Mouse (Mus musculus) gastrocnemius, adult 18-20 months (tissue): ENCODE results near the gene Ap2b1. TPM values are rescaled to one million over a fixed set of nuclear protein-coding genes. Genes with fewer than 3 reads are reported as not detected.
A peak's percentile ranks its signal among the peaks of the same experiment; 100 is the strongest.
"Not testable (repeated sequence)": the region's sequence is repeated elsewhere in the genome, so short reads cannot be mapped to it uniquely, and the experiment has no call there.

Experiments used
- DNase-seq: peaks from one replicate; pipeline ENCODE4 v3.0.0; 2021; ENCODE audit warnings: low spot score
- total RNA-seq, 2 experiments: library from RNA; stranded (reverse); gene quantifications; 2 replicates each; pipeline ENCODE4 v1.2.3; 2021

Gene Ap2b1
- total RNA-seq, 2 experiments from 2014 or later, result 34.6 to 35.0 TPM

GRCm38 (mm10) chr11:83299724-83300123, 900 bp downstream of the Ap2b1 start:
- no peak for DNase-seq

- no peak for DNase-seq
These were observed 2.6 kb downstream of the Ap2b1 start for GRCm38 (mm10) chr11:83301431-83301831.

- no peak for DNase-seq
These were observed 3.3 kb downstream of the Ap2b1 start for GRCm38 (mm10) chr11:83302124-83302523.

GRCm38 (mm10) chr11:83302526-83303251, 3.9 kb downstream of the Ap2b1 start, which contains the start of gene Pex12:
TSS of gene Pex12 (minus strand) at chr11:83302586.
- DNase-seq, result peak; percentile 94

- no peak for DNase-seq
These were observed 4.9 kb downstream of the Ap2b1 start for GRCm38 (mm10) chr11:83303751-83304150.

GRCm38 (mm10) chr11:83304485-83304884, 5.7 kb downstream of the Ap2b1 start:
- no peak for DNase-seq

- no peak for DNase-seq
These were observed 8.0 kb downstream of the Ap2b1 start for GRCm38 (mm10) chr11:83306700-83307253.

- DNase-seq, result no peak
These were observed 13.6 kb downstream of the Ap2b1 start for GRCm38 (mm10) chr11:83312471-83312870.

GRCm38 (mm10) chr11:83319048-83319447, 20.2 kb downstream of the Ap2b1 start:
- DNase-seq, result no peak

- not testable (repeated sequence) for DNase-seq
These were observed 27.9 kb downstream of the Ap2b1 start for GRCm38 (mm10) chr11:83326692-83327091.

GRCm38 (mm10) chr11:83327427-83327826, 28.6 kb downstream of the Ap2b1 start:
- peak; percentile 13 for DNase-seq

- DNase-seq, result no peak
These were observed 37.0 kb downstream of the Ap2b1 start for GRCm38 (mm10) chr11:83335826-83336225.

- no peak for DNase-seq
These were observed 40.9 kb downstream of the Ap2b1 start for GRCm38 (mm10) chr11:83339705-83340104.

GRCm38 (mm10) chr11:83341716-83342245, 43.0 kb downstream of the Ap2b1 start:
- no peak for DNase-seq

GRCm38 (mm10) chr11:83355428-83355827, 56.6 kb downstream of the Ap2b1 start:
- no peak for DNase-seq

- DNase-seq, result peak; percentile 15
These were observed 58.6 kb downstream of the Ap2b1 start for GRCm38 (mm10) chr11:83357421-83357820.

- no peak for DNase-seq
These were observed 65.8 kb downstream of the Ap2b1 start for GRCm38 (mm10) chr11:83364656-83365055.

- DNase-seq, result no peak
These were observed 72.4 kb downstream of the Ap2b1 start for GRCm38 (mm10) chr11:83371267-83371666.

- no peak for DNase-seq
These were observed 81.0 kb downstream of the Ap2b1 start for GRCm38 (mm10) chr11:83379745-83380341.

GRCm38 (mm10) chr11:83382876-83383531, 84.2 kb downstream of the Ap2b1 start:
- DNase-seq, result no peak

GRCm38 (mm10) chr11:83383532-83383887, 84.7 kb downstream of the Ap2b1 start:
- DNase-seq, result no peak

GRCm38 (mm10) chr11:83393062-83393461, 94.2 kb downstream of the Ap2b1 start:
- no peak for DNase-seq
